Mouse (Mus musculus) spleen, adult 2 months (tissue): ENCODE data around the gene Rhoc.

Experiments
- CTCF ChIP-seq: fragments of 200-500 bp; IDR thresholded peaks from 2 replicates; pipeline ENCODE4 v1.5.1; 2011; ENCODE audit warnings: mild to moderate bottlenecking, inconsistent platforms; ENCODE audit not compliant: insufficient read depth, insufficient read length, insufficient replicate concordance; ENCODE audit errors: extremely low read depth
- POLR2A ChIP-seq: fragments of 200-500 bp; IDR thresholded peaks from 2 replicates; pipeline ENCODE4 v1.6.1; 2011; ENCODE audit warnings: low read depth, low read length, inconsistent platforms

GRCm38 (mm10) chr3:104793871-104794828 lies 6.0 kb downstream of the Rhoc start:
- TF ChIP-seq CTCF: no peak
- TF ChIP-seq POLR2A: no peak
